Mouse (Mus musculus) liver (tissue): ENCODE measurements around the gene Kirrel3.

Source experiments
- DNase-seq: peaks from one replicate; pipeline ENCODE4 v3.0.0-alpha.2; 2020; ENCODE audit warnings: mixed read lengths

The Kirrel3 gene

GRCm38 (mm10) chr9:34703547-34704300 lies 218.0 kb downstream of the Kirrel3 start:
- DNase-seq: no peak

GRCm38 (mm10) chr9:34704357-34704756 lies 218.7 kb downstream of the Kirrel3 start:
- DNase-seq: no peak

GRCm38 (mm10) chr9:34706350-34706873 lies 220.7 kb downstream of the Kirrel3 start:
- DNase-seq: no peak

- no peak for DNase-seq
Observed at GRCm38 (mm10) chr9:34708691-34709090, 223.0 kb downstream of the Kirrel3 start.

GRCm38 (mm10) chr9:34711996-34712395 lies 226.3 kb downstream of the Kirrel3 start:
- no peak for DNase-seq

GRCm38 (mm10) chr9:34712996-34713395 lies 227.3 kb downstream of the Kirrel3 start:
- DNase-seq: no peak

- DNase-seq: no peak
Observed at GRCm38 (mm10) chr9:34713462-34713926, 227.8 kb downstream of the Kirrel3 start.

GRCm38 (mm10) chr9:34714996-34715619 lies 229.4 kb downstream of the Kirrel3 start:
- no peak for DNase-seq

GRCm38 (mm10) chr9:34716476-34716875 lies 230.8 kb downstream of the Kirrel3 start:
- no peak for DNase-seq

- no peak for DNase-seq
Observed at GRCm38 (mm10) chr9:34721478-34722197, 235.9 kb downstream of the Kirrel3 start.

GRCm38 (mm10) chr9:34722198-34722550 lies 236.5 kb downstream of the Kirrel3 start:
- DNase-seq: no peak

GRCm38 (mm10) chr9:34732507-34732906 lies 246.8 kb downstream of the Kirrel3 start:
- DNase-seq: no peak

- no peak for DNase-seq
Observed at GRCm38 (mm10) chr9:34733579-34733978, 247.9 kb downstream of the Kirrel3 start.

- no peak for DNase-seq
Observed at GRCm38 (mm10) chr9:34734991-34735390, 249.3 kb downstream of the Kirrel3 start.

GRCm38 (mm10) chr9:34739431-34739830 lies 253.7 kb downstream of the Kirrel3 start:
- no peak for DNase-seq

GRCm38 (mm10) chr9:34740814-34741213 lies 255.1 kb downstream of the Kirrel3 start:
- DNase-seq: no peak

GRCm38 (mm10) chr9:34748003-34748402 lies 262.3 kb downstream of the Kirrel3 start:
- DNase-seq: no peak

GRCm38 (mm10) chr9:34749161-34749560 lies 263.5 kb downstream of the Kirrel3 start:
- no peak for DNase-seq

GRCm38 (mm10) chr9:34749877-34750276 lies 264.2 kb downstream of the Kirrel3 start:
- DNase-seq: no peak

- no peak for DNase-seq
Observed at GRCm38 (mm10) chr9:34750887-34751286, 265.2 kb downstream of the Kirrel3 start.

- DNase-seq: no peak
Observed at GRCm38 (mm10) chr9:34752076-34752800, 266.5 kb downstream of the Kirrel3 start.

GRCm38 (mm10) chr9:34752801-34753170 lies 267.1 kb downstream of the Kirrel3 start:
- peak; percentile 55 for DNase-seq

GRCm38 (mm10) chr9:34753891-34754290 lies 268.2 kb downstream of the Kirrel3 start:
- DNase-seq: no peak
